Mouse (Mus musculus) liver, adult 2 months (tissue): ENCODE results near the gene Cd52. TPM values are rescaled to one million over a fixed set of nuclear protein-coding genes. Genes with fewer than 3 reads are reported as not detected.
"Not testable (repeated sequence)": the region's sequence is repeated elsewhere in the genome, so short reads cannot be mapped to it uniquely, and the experiment has no call there.

ENCODE experiments used
- DNase-seq: peaks from one replicate; pipeline ENCODE4 v3.0.0-alpha.2; 2011; ENCODE audit warnings: low read depth, low spot score; ENCODE audit errors: extremely low read depth
- H3K27ac ChIP-seq: fragments of 200-500 bp; replicated peaks from 2 replicates; pipeline ENCODE4 v1.5.1; 2012; ENCODE audit warnings: low read depth, mild to moderate bottlenecking, control low read depth, inconsistent platforms, low read length; ENCODE audit not compliant: insufficient read depth
- H3K27me3 ChIP-seq: fragments of 200-500 bp; 2 replicates; pipeline ENCODE4 v1.6.1; 2012; ENCODE audit warnings: mild to moderate bottlenecking, moderate library complexity, low read length, inconsistent platforms; ENCODE audit not compliant: control insufficient read depth, insufficient read depth
- H3K36me3 ChIP-seq: fragments of 200-500 bp; 2 replicates; pipeline ENCODE4 v1.6.1; 2012; ENCODE audit warnings: low read length, inconsistent platforms; ENCODE audit not compliant: control insufficient read depth, insufficient read depth
- H3K4me1 ChIP-seq: fragments of 200-500 bp; 2 replicates; pipeline ENCODE4 v1.6.1; 2011; ENCODE audit warnings: low read length; ENCODE audit not compliant: control insufficient read depth, insufficient read depth
- H3K4me3 ChIP-seq: fragments of 200-500 bp; 2 replicates; pipeline ENCODE4 v1.5.1; 2011; ENCODE audit warnings: low read depth, mild to moderate bottlenecking, control low read depth, low read length, moderate library complexity; ENCODE audit not compliant: insufficient read depth
- H3K79me2 ChIP-seq: fragments of 200-500 bp; 2 replicates; pipeline ENCODE4 v1.6.1; 2012; ENCODE audit warnings: inconsistent platforms, mild to moderate bottlenecking, low read length, moderate library complexity; ENCODE audit not compliant: control insufficient read depth, insufficient read depth
- H3K9ac ChIP-seq: fragments of 200-500 bp; 2 replicates; pipeline ENCODE4 v1.6.1; 2012; ENCODE audit warnings: low read depth, mild to moderate bottlenecking, control low read depth, inconsistent platforms, low read length
- CTCF ChIP-seq: fragments of 200-500 bp; IDR thresholded peaks from 2 replicates; pipeline ENCODE4 v1.5.1; 2011; ENCODE audit warnings: low read depth, low read length, control low read depth
- POLR2A ChIP-seq: fragments of 200-500 bp; IDR thresholded peaks from 2 replicates; pipeline ENCODE4 v1.6.1; 2011; ENCODE audit warnings: low read length, control low read depth; ENCODE audit not compliant: insufficient read depth; ENCODE audit errors: extremely low read depth
- WGBS: fragments of 180-500 bp; shearing (Covaris S2); methylation state at CpG from one replicate; pipeline ENCODE4 v1.1.7; 2018; 5-methylcytosine and 5-hydroxymethylcytosine counted together
- polyA plus RNA-seq: library from polyadenylated mRNA; depleted of rRNA; stranded (reverse); fragments of >200 nt; gene quantifications from 2 replicates; pipeline ENCODE4 v1.2.3, GENCODE M21; 2012; rRNA removed
- total RNA-seq: library from RNA; depleted of rRNA; stranded (reverse); fragments of >200 nt; gene quantifications from 2 replicates; pipeline ENCODE4 v1.2.3, GENCODE M21; 2014; rRNA removed

Gene Cd52
- total RNA-seq (20.0 and 26.8 TPM in 2 replicates), polyA plus RNA-seq (7.6 and 10.4 TPM in 2 replicates)

GRCm38 (mm10) chr4:134094923-134095547, at the start of gene Cd52:
Gene Cd52, minus strand, starts transcription at chr4:134095082.
- Histone ChIP-seq H3K4me1 (no peaks in the 10 kb centered on the region), H3K9ac (peak within 1 kb of the TSS; percentile 34), H3K79me2 (no peaks in the 10 kb centered on the region), H3K27me3 (no peaks in the 10 kb centered on the region), H3K4me3 (peak within 1 kb of the TSS; percentile 47), H3K27ac (peak within 1 kb of the TSS; percentile 43), H3K36me3 (no peaks in the 10 kb centered on the region)
- no peak for TF ChIP-seq POLR2A
- TF ChIP-seq CTCF: no peak
- DNase-seq: peak; percentile 31
- 77% methylated on average over 3 of the region's 3 CpGs for WGBS

- WGBS: 81% methylated on average over 5 of the region's 5 CpGs
- H3K36me3 ChIP-seq: peaks cover 65% of the 10 kb centered on the region
Measured at GRCm38 (mm10) chr4:134144297-134144696, 49.4 kb upstream of the Cd52 start.

GRCm38 (mm10) chr4:134138857-134139256, 44.0 kb upstream of the Cd52 start:
- Histone ChIP-seq H3K27ac (no peak overlapping the region), H3K9ac (no peak overlapping the region), H3K36me3 (peaks cover 66% of the 10 kb centered on the region), H3K79me2 (no peaks in the 10 kb centered on the region), H3K4me3 (no peak overlapping the region), H3K27me3 (no peaks in the 10 kb centered on the region), H3K4me1 (no peaks in the 10 kb centered on the region)
- WGBS: 72% methylated on average over 2 of the region's 2 CpGs
- DNase-seq: no peak
- TF ChIP-seq POLR2A (no peak), CTCF (peak; percentile 47; the same call in 1 of the 2 replicates)

More at GRCm38 (mm10) chr4:134144297-134144696, 49.4 kb upstream of the Cd52 start:
- H3K27ac ChIP-seq, DNase-seq, H3K4me1 ChIP-seq, H3K79me2 ChIP-seq, H3K27me3 ChIP-seq, H3K4me3 ChIP-seq, H3K9ac ChIP-seq: not testable (repeated sequence)

- TF ChIP-seq CTCF (no peak), POLR2A (no peak)
- Histone ChIP-seq H3K79me2 (no peaks in the 10 kb centered on the region), H3K36me3 (peaks cover 57% of the 10 kb centered on the region), H3K27ac (no peak overlapping the region), H3K9ac (no peak overlapping the region), H3K4me3 (no peak overlapping the region), H3K27me3 (no peaks in the 10 kb centered on the region), H3K4me1 (no peaks in the 10 kb centered on the region)
- 74% methylated on average over 3 of the region's 3 CpGs for whole genome bisulfite sequencing
- DNase-seq: no peak
Measured at GRCm38 (mm10) chr4:134136280-134136926, 41.5 kb upstream of the Cd52 start.

- H3K4me3 ChIP-seq: no peak overlapping the region
- H3K36me3 ChIP-seq: peaks cover 48% of the 10 kb centered on the region
- no peak overlapping the region for H3K27ac ChIP-seq
- no peak overlapping the region for H3K9ac ChIP-seq
- H3K4me1 ChIP-seq: peaks cover 3% of the 10 kb centered on the region; the same call in 1 of the 2 replicates
- WGBS: 76% methylated on average over 8 of the region's 8 CpGs
- H3K27me3 ChIP-seq: no peaks in the 10 kb centered on the region
- DNase-seq: no peak
- H3K79me2 ChIP-seq: no peaks in the 10 kb centered on the region
- TF ChIP-seq POLR2A (no peak), CTCF (no peak)
Measured at GRCm38 (mm10) chr4:134132519-134133095, 37.7 kb upstream of the Cd52 start.

GRCm38 (mm10) chr4:134132117-134132516, 37.2 kb upstream of the Cd52 start:
- Histone ChIP-seq H3K4me1 (peaks cover 3% of the 10 kb centered on the region; the same call in 1 of the 2 replicates), H3K36me3 (peaks cover 43% of the 10 kb centered on the region), H3K9ac (no peak overlapping the region), H3K27ac (no peak overlapping the region), H3K27me3 (no peaks in the 10 kb centered on the region), H3K79me2 (no peaks in the 10 kb centered on the region), H3K4me3 (no peak overlapping the region)
- 82% methylated on average over 3 of the region's 3 CpGs for WGBS
- no peak for TF ChIP-seq CTCF
- no peak for TF ChIP-seq POLR2A
- no peak for DNase-seq
